Mouse (Mus musculus): ENCODE data around the gene Ulk1.
"Not testable (repeated sequence)": the region's sequence is repeated elsewhere in the genome, so short reads cannot be mapped to it uniquely, and the experiment has no call there.

The Ulk1 gene

DNA sequence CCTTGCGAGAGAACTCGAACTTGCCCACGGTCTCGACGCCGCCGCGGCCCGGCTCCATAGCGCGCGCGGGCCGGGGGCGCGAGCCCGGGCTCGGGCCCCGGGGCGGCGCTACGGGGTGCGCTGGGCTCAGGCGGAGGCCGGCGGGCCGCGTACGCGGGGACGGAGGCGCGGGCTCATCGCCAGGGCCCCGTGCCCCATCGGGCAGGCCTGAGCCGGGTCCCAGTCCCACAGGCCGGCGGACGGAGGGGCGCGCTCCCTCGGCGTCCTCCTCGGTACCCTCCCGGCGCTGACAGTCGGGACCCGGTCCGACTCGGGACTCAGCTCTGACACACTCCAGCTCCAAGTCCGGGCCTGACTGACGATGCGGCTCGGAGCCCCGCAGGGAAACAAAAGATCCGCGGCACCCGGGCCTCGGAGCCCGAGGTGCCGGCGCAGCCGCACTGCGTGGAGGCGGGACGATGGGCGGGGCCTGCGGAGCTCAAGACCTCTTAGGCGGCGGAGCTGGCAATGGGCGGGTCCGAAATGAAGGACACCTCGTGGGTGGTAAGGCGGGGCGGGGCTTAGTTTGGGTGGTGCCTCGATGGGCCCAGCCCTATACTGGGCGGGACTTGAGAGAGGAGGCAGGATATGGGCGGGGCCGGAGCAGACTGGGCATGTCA is at the start of gene Ulk1:
Gene Ulk1 (minus strand): TSS at position 431 of the 659 bp plus-strand sequence.
- peak; percentile 100 for DNase-seq

DNA sequence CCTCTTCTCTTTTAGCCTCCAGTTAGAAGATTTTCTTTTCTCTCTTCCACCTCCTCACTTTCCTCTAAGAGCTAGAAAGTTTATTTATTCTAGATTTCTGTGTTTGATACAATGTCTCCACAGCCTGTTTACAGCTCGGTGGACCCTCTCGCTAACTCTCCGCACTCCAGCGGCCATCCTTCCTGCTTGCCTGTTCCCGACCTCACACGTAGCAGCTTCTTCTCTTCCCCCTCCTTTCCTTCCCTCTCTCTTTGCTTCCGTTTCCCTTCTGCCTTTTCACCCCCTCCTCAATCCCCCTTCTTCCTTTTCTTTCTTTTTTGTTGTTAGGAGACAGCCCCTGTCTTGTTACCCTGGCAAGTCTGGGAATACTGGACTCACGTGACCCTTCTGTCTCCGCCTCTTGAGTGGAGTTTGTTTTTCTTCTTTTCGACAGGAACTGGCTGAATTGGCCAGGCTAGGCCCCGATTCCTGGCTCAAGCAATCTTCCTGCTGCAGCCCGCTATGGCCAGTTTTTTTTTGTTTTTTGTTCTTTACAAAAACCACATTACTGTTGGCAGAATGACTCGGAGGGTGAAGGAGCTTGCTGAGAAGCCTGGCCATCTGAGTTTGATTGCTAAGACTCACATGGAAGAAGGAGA is 49.2 kb upstream of the Ulk1 start:
- DNase-seq: peak; percentile 20

DNA sequence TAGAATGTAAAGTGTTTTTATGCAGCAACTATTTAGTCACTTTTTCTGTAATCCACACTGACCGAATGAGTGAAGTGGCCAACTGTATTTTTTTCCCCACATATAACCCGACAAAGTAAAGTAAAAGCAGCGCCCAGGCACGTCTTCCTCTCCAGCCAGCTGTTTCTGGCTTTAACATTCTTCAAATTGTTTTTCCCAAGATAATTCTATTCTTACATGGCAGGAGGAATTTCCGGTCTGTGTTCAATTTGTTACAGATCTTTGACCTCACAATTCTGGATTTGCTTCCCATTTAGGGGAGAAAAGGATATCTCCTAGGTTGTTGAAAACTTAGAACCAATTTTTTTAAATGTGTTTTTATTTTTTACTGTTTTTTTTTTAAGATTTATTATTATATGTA is 47.2 kb upstream of the Ulk1 start:
- DNase-seq: no peak

DNA sequence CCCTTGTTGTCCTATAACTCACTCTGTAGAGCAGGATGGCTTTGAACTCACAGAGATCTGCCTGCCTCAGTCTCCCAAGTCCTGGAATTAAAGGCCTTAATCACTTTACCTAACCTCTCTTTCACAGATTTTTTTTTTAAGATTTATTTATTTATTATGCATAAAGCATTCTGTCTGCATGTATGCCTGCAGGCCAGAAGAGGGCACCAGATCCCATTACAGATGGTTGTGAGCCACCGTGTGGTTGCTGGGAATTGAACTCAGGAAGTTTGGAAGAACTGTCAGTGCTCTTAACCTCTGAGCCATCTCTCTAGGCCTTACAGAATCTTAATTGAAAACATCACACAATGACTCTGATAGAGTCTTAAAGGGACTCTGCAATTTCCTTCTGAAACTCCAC is 43.1 kb upstream of the Ulk1 start:
- DNase-seq: no peak

DNA sequence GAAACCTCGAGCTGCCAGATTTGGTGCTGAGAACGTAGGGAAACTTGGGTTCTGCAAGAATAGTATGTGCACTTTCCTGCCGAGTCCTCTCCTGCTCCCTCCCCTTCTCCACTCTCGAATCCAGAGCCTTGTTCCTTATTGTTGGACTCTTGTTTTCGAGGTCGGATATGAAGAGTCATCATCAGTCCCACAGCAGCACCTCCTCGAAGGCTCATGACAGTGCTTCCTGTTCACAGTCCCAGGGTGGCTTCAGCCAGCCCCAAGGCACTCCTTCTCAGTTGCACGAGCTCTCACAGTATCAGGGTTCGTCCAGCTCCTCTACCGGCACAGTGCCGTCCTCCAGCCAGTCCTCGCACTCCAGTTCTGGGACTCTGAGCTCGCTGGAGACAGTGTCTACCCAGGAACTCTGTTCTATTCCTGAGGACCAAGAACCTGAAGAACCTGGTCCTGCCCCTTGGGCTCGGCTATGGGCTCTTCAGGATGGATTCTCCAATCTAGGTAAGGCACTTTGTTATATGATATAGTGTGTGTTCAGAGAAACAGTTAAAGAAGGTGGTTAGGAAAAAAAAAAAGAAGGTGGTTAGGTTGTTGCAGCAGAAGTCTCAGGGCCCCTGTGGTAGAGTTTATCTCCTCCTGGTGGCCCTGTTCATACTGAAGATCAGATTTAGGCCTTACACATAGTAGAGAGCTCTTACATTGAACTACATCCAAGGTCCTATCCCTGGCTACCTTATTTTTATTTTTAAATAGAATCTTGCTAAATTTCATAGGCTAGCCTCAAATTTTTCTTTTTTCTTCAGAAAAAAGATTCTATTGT is 31.4 kb upstream of the Ulk1 start:
- DNase-seq: no peak

DNA sequence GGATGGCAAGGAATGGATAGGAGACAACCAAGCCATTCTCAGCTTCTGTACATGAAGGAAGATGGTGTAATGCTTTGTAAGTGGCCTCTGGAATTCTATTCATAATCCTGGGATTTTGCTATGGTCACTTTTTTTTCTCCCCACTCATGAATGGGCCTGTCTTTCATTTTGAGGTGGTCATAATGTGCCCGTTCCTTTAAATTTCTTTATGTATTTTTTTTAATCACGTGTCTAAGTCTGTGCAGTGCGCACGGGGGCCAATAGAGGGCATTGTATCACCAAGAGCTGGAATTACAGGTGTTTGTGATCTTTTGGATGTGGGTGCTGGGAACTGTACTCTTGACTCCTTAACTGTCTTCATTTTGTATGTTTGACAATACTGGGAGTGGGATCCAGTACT is 30.6 kb upstream of the Ulk1 start:
- DNase-seq: no peak

DNA sequence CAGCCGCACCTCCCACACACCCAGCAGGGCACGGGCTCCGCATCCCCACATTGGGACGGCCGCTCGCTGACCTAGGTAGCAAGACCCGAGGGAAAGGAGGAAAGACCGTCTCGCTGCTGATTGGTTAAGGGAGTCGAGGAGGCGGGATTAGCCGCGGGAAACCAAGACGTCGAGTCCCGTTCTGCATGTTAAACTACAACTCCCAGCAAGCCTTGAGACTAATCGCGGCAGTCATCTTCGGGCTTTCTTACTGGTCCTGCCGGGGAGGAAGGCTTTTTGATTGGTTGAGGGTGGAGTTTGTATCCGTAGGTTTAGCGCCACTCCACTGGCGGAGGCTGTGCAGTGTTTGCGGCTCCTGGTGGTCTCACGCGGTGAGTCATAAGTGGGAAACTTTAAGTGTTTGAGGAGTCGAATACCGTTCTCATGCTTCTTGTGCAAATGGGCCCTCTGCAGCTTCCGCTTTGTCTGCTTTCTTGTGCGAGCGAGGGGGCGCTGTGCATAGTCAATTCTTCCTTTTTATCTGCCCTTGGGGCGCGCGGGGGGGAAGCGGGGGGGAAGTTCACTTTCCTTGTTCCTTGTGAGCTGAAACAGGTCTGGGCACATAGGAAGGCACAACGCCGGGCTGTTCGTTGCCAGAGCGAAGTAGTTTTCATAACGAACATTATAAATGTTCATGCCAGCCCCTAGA is 29.9 kb upstream of the Ulk1 start, which contains the start of the genes Hscb and Chek2:
Gene Hscb (minus strand): TSS at position 100 of the 688 bp plus-strand sequence.
Gene Chek2 (plus strand): TSS at position 302 of the 688 bp plus-strand sequence.
- peak; percentile 99 for DNase-seq

DNA sequence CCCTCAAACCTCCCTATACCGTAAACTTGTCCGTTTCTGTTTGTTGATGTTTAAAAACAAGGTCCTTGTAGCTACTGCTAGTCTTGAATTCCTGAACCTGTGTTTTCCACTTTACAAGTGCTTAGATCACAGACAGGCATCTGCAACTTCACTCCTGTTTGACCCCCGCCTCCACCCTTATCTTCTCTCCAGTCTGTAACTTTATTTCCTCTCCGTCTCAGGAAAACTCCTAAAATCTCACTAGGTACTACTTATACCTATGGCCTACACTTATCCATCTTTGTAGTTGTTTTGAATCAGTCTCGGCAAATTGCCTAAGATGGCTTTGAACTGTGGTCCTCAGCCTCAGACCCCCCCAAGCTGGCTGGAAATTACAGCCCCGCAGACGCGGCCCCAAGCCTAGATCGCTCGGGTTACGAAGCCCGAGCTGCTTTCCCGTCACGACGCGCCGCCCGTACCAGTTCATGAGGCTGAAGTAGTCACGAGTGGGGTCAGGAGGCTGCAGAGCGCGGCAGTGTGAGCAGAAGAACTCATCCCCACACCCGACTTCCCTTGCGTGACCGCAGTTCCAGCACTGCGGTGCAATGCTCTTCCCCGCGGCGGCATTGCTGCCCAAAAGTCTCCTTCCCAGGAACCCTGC is 29.3 kb upstream of the Ulk1 start:
- DNase-seq: no peak

DNA sequence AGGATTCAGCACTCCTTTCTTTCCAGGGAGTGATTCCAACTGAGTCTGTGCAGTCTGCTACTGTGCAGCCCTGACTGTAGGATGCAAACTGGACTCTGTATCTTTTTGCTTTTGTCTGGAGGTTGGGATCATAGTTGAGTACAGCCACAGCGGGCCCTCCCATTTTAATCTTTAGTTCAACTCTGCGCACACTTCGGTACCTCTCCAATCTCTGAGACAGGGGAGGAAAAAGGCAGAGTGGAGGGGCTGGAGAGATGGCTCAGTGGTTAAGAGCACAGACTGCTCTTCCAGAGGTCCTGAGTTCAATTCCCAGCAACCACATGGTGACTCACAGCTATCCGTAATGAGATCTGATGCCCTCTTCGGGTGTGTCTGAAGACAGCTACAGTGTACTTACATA is 28.1 kb upstream of the Ulk1 start:
- DNase-seq: not testable (repeated sequence)

DNA sequence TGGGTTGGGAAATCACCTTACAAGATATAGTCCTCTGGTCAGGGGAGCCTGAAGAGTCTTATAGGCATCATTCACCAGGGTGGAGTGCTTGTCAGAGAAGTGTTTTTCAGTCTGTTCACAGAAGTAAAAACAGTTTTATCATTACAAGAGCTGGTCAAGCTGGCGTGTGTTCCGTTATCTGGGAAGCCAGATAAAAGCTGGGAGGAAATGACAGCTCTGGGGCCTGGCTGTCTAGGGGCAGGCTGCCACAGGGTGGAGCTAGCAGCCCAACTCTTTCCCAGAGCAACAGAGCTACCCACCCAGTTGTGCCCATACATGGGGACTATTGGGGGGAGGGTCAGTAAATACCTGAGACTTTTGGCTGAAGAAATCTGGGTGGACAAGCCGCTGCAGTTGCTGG is 26.1 kb upstream of the Ulk1 start:
- peak; percentile 25 for DNase-seq

DNA sequence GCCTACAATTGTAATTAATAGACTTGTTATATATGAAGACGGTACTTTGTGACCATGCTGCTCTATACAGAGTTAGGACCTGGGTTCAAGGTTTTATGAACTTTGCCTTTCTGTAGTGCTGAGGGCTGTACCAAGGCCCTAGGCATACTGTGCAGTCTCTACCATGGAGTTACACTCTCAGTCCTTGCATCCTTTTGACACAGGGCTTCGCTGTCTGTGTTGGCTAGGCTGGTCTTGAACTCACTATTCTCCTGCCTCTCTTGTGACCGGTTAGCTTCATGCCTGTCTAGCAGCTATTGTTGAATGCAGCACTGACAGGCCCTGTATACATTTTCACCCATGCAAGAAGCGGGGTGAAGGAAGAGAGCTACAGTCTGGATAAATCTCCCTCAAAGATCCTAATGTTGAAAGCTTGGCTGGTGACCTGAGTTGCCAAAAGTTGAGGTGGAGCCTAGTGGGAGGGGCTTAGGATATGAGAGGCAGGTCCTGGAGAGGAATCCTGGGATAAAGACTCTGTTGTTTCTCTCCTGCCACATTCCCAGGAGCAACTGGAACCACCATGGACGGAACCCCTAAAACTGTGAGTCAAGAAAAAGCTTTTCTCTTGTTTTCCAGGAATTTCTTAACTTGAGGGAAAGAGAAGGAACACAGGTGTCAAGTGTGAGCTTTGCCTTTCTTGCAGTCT is 21.3 kb upstream of the Ulk1 start:
- DNase-seq: no peak

DNA sequence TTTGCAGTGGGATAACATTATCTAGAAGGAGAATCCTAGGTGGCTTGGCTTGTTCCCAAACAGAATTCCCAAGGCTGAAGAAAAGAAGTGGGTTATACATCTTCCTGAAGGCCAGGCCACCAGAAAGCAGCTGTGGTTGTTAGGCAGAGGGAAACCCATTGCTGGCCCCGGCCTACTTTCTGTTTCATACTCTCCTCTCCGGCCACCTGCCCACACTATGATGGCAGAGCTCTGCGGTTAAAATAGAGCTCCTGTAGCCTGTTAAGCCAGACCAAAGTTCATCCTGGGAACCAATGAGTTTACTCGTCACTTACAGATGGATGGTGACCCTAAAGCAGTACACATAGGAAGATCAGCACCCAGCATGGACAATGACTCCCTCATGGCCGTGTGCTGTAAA is 17.7 kb upstream of the Ulk1 start:
- no peak for DNase-seq

DNA sequence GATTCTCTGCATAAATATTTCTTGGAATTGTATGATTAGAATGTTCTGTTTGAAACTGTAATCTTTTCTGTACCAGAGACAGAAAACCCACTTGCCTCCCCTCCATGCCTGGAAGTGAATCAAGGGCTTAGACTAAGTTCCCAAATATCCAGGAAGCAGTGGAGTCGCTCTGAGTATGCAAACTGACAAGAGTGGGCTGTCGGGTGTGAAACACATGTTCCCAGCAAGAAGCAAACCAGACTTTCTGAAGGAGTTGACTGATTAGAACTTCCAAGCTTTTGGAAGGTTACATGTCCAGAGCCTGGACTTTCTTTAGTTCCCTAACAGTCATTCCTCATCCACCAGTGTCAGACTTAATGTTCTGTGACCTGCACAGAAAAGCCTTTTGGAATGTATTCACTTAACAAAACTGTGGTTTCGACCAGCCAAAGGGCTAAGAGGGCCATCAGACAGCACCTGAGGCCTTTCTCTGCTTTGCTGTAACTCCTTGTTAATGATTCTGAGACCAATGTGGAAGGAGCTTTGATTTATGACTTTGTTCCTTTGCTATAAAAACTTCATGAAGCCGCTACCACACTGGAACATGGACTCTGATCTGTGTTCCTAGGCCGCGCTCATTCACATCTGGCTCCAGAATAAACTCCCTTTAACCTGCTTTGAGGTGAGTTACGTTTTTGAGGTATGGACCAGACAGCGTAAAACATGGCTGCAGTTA is 17.0 kb upstream of the Ulk1 start:
- no peak for DNase-seq

DNA sequence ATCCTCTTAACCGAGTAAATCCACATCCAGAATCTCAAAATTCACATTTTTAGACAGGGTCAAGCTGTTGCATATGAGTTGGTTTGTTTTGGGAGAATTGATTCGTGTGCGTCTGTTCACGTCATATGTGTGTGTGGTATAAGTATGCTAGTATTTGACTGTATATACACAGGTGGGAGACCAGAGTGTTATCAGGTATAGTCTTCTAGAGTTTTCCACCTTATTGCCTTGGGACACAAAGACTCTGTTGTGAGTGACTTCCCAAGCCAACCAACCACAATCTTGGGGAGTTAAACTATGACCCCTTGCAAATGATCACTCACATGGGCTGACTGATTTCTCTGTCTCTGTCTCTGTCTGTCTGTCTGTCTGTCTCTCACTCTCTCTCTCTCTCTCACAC is 14.5 kb upstream of the Ulk1 start:
- DNase-seq: no peak

DNA sequence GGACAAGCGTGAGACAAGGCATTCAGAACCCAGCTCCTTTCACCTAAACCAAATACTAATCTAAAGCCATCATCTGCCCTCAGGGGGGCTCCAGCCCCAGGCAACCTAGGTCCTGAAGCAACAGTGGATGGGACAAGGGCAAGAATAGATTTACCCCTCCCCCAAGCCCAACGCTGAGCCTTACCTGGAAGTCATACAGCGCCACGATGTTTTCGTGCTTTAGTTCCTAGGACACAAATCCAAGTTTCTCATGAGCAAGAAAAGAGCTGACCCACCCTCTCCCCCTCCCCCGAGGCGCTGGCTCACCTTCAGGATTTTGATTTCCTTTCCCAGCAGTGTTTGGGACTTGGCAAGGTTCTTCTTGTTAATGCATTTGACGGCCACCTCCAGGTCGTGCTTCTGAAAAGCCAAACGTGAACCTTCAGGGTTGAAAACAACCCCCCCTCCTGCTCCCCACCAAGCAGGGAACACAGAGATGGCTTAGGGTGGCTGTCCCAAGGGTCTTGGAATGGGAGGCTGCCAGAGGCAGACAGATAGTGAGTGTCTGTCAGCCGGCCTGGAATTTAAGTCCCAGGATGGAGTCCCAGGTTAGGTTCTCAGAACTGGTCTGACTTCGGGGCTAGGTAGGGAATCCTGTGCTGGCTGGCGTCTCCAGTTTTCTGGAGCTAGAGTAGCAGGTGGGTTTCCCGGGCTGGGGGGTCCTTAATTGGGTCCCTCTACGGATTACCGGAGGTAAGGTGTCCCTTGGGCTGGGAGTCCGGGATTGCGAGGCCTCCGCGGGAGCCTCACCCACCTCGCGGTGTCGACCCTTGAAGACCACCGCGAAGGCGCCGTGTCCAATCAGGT is 853 bp downstream of the Ulk1 start:
- no peak for DNase-seq

DNA sequence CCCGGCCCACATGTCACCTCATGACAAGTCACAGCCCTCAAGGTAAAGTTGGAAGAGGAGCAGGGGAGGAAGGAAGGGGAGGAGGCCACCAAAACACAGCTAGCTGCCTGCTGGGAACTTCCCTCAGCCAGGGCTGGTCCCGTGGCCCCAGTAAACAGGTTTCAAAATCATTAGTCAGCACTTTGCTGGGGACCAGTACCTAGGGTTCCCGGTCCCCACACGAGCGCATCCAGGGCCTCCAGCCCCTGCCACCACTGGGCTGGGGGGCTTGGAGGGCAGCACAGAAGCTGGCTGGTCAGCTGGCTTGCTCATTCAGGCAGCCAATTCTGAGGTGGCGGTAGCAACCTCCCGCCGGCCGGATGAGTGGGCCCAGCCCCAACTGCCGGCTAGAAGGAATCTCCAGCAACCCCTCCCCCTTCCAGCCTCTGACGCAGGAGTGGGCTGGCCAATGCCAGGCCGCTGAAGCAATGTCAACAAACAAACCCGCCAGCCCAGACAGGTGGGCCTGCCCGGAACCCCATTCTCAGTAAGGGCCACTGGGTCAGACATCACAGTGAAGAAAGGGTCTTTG is 1.8 kb downstream of the Ulk1 start:
- DNase-seq: peak; percentile 87

DNA sequence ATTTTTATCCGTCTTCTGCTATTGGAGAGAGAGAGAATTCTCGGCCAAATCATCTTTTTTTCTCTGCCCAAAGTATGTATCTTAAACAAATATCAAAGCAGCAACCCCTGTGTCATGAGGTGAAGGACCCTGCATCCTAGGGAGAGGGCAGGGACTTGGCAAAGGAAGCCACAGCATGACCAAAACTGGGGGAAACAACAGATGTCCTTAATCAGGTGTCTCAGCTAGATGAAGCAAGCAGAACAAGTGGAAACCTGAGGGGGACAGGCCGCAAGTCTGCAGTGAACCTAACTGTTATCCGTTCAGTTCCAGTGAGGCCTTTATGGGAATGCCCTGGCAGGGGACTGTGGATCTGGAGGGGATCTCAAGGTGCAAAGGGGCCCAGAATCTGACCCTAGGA is 2.4 kb downstream of the Ulk1 start:
- no peak for DNase-seq

DNA sequence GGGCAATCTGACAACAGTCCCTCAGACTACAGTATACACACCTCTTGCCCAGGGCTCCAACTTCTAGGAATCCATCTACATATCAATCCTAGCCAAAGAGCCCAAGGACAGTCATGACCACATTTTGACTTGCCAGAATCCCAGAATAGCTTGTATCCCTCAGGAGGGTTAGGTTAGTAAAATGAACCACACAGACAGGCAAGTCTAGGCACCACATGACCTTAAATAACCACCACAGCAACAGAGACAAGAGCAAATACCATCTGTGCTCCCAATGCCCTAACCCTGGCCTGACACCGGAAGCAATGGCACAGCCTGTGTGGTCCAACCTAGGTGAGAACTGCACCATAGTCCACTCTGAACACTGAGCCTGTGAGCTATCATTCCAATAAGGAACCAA is 3.2 kb downstream of the Ulk1 start:
- no peak for DNase-seq

DNA sequence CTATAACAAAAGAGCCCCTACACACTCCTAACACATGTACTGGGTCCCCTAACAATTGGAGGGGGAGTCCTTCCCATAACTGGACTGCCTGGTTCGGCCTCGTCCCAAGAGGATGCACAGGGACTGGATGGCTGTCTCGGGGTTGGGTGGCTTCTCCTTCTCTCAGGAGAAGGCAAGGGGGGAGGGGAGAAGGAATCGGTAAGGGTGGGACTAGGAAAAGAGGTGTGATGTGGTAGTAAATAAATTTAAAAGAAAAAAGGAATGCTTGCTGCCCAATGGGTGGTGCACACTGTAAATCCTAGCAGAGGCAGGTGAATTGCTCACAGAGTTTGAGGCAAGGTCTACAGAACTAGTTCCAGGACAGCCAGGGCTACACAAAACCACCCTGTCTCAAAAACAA is 3.7 kb downstream of the Ulk1 start:
- DNase-seq: no peak
